Mouse (Mus musculus): Measurements from ENCODE around the gene Ppp5c. TPM values are rescaled to one million over a fixed set of nuclear protein-coding genes. Genes with fewer than 3 reads are reported as not detected.

Gene Ppp5c
- total RNA-seq, 2 experiments from 2014 or later, result 142 to 148 TPM

- no peak for DNase-seq (ENCODE audit: low spot score in 2 of 2)
Measured at GRCm38 (mm10) chr7:17017921-17018320, 9.8 kb downstream of the Ppp5c start.

GRCm38 (mm10) chr7:17017036-17017435 lies 10.7 kb downstream of the Ppp5c start:
- peak; percentile 84 to 90 for DNase-seq (ENCODE audit: low spot score in 2 of 2)

- no peak for DNase-seq (ENCODE audit: low spot score in 2 of 2)
Measured at GRCm38 (mm10) chr7:17015381-17015780, 12.3 kb downstream of the Ppp5c start.

- DNase-seq (ENCODE audit: low spot score in 2 of 2), result no peak
Measured at GRCm38 (mm10) chr7:17011909-17012590, 15.7 kb downstream of the Ppp5c start.

- no peak for DNase-seq (ENCODE audit: low spot score in 2 of 2)
Measured at GRCm38 (mm10) chr7:17010010-17010347, 17.7 kb downstream of the Ppp5c start.

GRCm38 (mm10) chr7:17009326-17010009 lies 18.3 kb downstream of the Ppp5c start:
- DNase-seq (ENCODE audit: low spot score in 2 of 2), result no peak

GRCm38 (mm10) chr7:17007300-17007699 lies 20.4 kb downstream of the Ppp5c start:
- DNase-seq (ENCODE audit: low spot score in 2 of 2), result no peak

GRCm38 (mm10) chr7:17004716-17005115 lies 23.0 kb downstream of the Ppp5c start:
- DNase-seq (ENCODE audit: low spot score in 2 of 2), result no peak

GRCm38 (mm10) chr7:17003230-17003960 lies 24.3 kb downstream of the Ppp5c start:
- DNase-seq (ENCODE audit: low spot score in 2 of 2), result no peak

- peak; percentile 88 to 91 for DNase-seq (ENCODE audit: low spot score in 2 of 2)
Measured at GRCm38 (mm10) chr7:17002375-17003195, 25.1 kb downstream of the Ppp5c start.

- DNase-seq (ENCODE audit: low spot score in 2 of 2), result peak; percentile 95 to 96
Measured at GRCm38 (mm10) chr7:16999650-17000049, 28.1 kb downstream of the Ppp5c start.

GRCm38 (mm10) chr7:16999233-16999632 lies 28.5 kb downstream of the Ppp5c start:
- no peak for DNase-seq (ENCODE audit: low spot score in 2 of 2)

GRCm38 (mm10) chr7:16995345-16995744 lies 32.4 kb downstream of the Ppp5c start:
- DNase-seq (ENCODE audit: low spot score in 2 of 2), result no peak

- no peak for DNase-seq (ENCODE audit: low spot score in 2 of 2)
Measured at GRCm38 (mm10) chr7:16994400-16994799, 33.3 kb downstream of the Ppp5c start.

- DNase-seq (ENCODE audit: low spot score in 2 of 2), result peak in 1 of 2 experiments; percentile 67
Measured at GRCm38 (mm10) chr7:16993651-16994399, 33.9 kb downstream of the Ppp5c start.

- no peak for DNase-seq (ENCODE audit: low spot score in 2 of 2)
Measured at GRCm38 (mm10) chr7:16992451-16992807, 35.3 kb downstream of the Ppp5c start, which contains the start of gene Ccdc8. Gene Ccdc8 (plus strand): TSS chr7:16992708.

GRCm38 (mm10) chr7:16991681-16992450 lies 35.9 kb downstream of the Ppp5c start:
- peak in 1 of 2 experiments; percentile 13 for DNase-seq (ENCODE audit: low spot score in 2 of 2)

GRCm38 (mm10) chr7:16990006-16990744 lies 37.5 kb downstream of the Ppp5c start:
- peak in 1 of 2 experiments; percentile 15 for DNase-seq (ENCODE audit: low spot score in 2 of 2)

GRCm38 (mm10) chr7:16988405-16988804 lies 39.3 kb downstream of the Ppp5c start:
- DNase-seq (ENCODE audit: low spot score in 2 of 2), result peak in 1 of 2 experiments; percentile 25
